Mouse (Mus musculus) G1E (cell line): ENCODE measurements around the gene 9930104L06Rik.

Source experiments
- CTCF ChIP-seq: IDR thresholded peaks from 2 replicates; pipeline ENCODE4 v1.5.1; 2012; ENCODE audit warnings: low read depth, low read length, inconsistent platforms, mixed read lengths
- GATA1 ChIP-seq: IDR thresholded peaks from 2 replicates; pipeline ENCODE4 v1.6.1; 2012; ENCODE audit warnings: borderline replicate concordance, low read length, inconsistent platforms, mixed read lengths
- GATA2 ChIP-seq: IDR thresholded peaks from 2 replicates; pipeline ENCODE4 v1.6.1; 2012; ENCODE audit warnings: low read depth, low read length, inconsistent platforms, borderline replicate concordance
- TAL1 ChIP-seq: conservative IDR thresholded peaks from 2 replicates; pipeline ENCODE4 v1.6.1; 2012; ENCODE audit warnings: low read depth, low read length, inconsistent platforms, mixed read lengths

DNA sequence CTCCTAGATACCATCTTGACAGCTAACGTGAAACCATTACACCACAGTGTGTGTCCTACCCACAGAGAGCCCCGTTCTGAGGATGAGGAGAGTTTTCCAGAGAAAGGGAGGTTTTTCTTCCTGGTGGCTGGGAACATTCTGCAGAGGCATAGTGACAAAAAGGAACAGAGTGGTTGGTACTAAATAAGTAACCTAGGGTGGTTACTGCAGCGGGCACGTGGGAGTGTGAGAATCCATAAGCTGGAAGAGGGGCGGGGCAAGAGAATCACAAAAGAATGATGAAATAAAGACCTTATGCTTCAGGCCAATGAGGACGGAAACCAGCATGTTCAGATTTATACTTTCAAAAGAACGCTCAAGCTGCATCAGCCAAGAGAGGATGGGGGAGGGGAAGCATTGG lies 48.1 kb upstream of the 9930104L06Rik start:
- TF ChIP-seq CTCF (no peak), TAL1 (no peak), GATA1 (no peak), GATA2 (no peak)
